Mouse (Mus musculus) right cerebral cortex, adult 2 months (tissue): ENCODE data around the gene Tmbim6.
A peak's percentile ranks its signal among the peaks of the same experiment; 100 is the strongest.

Experiments
- DNase-seq, 2 experiments: peaks; one replicate each; pipeline ENCODE4 v3.0.0; 2021 to 2022; ENCODE audit warnings: low spot score in 2 of 2

Gene Tmbim6

DNA sequence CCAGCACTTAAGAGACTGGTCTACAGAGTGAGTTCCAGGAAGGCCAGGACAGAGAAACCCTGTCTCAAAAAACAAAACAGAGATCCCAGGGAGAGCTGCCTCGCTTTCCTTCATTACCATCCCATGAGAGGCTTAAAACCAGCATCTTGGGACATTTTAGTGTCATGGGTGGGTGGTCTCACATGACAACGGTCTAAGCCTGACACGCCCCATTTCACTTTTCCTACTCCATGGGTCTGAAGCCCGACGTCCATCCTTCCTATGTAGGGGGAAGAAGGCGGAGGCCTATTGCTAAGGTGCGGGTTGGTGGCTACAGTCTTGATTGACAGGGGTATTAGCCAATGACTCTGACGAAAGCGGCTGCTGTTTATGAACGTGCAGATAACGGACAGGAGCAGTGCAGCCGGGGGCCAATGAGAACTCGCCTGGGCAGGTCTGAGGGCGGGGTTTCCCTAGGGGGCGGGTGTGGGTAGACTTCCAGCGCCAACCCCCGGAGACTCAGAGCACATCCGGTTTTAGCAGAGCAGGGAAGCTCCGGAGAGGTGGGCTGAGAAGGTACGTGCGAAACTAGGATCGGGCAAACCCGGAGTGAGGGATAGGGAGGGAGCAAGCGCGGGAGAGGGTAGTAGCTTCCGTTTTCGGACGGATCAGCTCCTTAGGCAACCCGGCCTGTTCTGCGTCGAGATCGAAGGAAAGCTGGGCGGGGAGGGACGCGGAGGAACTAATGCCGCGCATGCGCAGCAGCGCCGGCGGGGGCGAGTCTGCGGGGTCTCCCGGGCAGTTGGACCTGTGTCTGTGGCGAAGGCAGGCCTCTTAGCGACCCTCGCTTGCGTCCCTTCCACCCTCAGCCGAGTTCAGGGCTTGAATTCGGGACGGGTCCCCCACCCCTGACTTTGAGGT is at the start of gene Tmbim6:
Gene Tmbim6 (plus strand): TSS at position 397 of the 900 bp plus-strand sequence.
- peak; percentile 99 to 100 for DNase-seq

DNA sequence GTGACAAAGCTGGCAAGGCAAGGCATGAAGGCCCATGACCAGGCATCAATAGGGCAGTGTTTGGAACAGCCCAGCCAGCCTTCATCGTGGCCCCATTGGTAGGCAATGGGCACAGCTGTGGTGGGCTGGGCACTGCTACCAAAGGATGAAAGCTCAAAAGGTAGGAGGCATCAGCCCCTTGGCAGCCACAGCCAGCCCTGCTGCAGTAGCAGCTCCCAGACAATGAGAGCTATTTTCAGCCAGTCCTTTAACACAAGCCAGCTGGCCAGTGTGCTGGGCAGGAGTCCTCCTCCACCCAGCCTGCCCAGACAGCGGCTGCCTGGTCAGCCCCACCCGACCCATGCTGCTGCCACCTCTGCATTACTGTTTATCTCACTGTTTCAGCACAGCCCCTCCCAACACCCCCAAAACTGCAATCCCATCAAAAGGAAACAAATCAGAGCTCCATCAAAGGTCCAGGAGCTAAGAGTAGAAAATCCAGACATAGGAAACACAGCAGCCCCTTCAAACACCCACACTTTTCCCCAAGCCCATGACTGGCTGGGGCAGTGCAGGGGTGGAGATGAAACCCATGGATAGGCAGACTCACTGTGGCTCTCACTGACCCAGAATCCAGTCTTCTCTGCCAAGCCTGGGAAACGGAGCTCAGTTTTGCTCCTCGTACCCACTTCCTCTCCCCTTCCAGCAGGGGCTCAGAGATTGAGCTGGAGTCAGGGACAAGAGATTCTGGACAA is 49.1 kb upstream of the Tmbim6 start:
- peak; percentile 56 to 62 for DNase-seq

DNA sequence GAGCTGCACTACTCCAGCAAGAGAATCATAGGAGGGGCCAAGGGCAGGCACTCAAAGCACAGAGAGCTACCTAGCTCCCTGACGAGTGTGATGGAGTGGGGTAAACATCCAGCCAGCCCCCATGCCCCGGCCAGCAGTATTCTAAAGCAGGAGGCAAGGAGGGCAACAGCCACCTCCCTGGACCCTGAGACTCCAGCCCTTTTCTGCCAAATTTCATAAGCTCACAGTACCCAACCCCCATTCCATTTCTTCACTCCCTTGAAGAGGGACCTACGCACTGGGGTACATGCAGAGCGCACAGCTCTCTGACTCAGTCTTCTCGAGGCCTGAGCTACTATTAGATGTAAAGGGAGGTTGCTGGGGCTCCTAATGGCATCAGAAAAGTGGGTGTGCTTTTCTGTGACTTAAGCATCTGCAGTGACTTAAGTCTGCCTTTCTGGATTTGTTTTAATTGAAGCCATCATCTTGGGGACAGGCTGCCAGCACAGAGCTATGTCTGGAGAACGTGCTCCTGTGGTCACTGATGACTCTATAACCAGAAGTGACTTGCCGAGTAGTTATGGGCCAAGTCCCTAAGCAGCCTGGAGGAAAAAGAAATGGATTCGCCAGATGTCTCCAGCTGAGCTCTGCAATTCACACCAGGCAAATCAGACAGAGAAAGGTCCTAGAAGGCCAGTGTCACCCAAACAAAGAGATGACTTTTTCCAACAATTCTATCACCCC is 48.4 kb upstream of the Tmbim6 start:
- no peak for DNase-seq

DNA sequence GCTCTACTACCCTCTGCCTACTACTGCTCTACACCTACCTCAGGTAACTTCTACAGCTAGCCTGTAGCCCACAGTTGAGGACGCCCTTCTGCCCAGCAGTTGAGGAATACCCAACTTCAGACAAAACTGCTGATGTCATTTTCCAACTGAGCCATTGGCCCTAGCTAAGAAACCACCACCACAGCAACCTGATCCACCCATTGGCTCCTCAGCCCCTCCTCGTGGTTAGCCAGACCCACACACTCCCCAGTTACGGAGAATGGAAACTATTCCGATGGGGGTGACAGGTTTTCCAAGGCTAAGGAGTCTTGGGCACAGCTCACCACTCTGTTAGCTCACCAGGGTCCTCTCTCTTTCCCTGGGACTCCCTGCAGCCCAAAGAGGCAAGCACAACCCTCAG is 47.7 kb upstream of the Tmbim6 start:
- DNase-seq: no peak

DNA sequence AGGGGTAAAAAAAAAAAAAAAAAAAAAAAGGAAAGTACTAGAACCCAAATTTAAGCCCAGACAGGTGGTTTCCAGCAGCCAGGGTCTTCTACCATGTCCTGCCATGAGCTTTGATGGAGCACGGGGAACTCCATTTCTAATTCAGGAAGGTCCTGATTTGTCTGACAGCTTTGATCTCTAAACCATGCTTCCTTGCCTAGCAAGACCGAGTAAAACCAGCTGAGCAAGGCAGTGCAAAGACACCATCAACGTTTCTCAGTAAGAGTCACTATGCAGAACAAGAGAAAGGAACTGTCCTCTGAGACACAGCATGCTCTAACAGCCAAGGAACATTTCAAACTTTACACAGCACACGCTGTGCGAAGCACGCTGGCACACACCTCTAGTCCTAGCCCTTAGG is 41.1 kb upstream of the Tmbim6 start:
- DNase-seq: no peak

DNA sequence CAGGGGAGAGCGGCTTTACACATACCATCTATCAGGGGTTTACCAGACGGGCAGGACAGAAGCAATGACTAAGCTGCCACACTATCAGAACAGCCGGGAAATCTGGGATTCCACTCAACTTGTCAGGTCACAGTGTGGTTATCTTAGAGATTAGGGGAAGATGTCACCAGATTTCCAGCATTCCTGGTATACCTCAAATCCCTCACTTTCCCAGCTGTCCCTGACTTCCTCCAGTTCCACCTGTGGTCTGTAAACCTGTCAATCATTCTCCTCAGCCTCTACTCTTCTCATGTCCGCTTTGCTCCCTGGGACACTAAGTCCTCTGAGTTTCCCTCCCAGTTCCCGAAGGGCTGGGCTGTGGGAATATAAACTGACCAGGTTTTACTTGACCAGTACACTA is 40.4 kb upstream of the Tmbim6 start:
- DNase-seq: no peak

DNA sequence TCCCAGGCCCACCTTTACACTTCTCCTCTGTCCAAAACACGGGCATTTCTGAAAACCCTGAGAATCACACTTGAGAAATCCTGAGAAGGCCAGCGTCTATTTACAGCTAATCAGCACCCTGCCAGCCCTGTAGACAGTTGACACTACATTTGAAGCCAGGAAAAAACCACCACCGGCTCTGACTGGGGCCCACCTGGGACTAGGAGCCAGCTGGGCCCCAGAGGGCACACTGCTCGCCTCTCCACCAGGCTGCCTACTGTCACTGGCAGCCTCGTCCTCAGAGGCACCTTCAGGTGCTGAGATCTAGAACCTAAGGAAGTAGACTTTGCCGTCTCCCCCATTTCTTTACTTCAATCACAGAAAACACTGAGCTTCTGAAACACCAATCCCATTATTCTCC is 37.0 kb upstream of the Tmbim6 start:
- no peak for DNase-seq

DNA sequence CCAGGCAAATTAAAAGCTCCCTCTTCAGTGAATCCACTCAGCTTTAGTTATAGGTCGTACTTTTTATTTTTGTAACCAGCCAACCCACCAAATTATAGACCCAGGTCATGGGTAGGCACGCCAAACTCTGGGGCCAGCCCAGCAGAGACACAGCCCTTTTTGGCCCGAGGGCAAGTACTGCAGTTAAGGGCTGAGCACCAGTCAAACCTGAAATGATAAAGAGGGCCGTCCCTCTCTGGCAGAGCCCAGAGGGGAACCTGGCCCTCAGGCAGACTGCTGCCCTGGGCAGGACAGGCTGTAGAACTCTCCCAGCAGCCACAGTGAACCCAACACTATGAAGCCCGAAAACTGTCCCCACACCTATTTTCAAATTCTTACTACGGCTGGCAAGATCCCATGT is 36.2 kb upstream of the Tmbim6 start:
- no peak for DNase-seq

DNA sequence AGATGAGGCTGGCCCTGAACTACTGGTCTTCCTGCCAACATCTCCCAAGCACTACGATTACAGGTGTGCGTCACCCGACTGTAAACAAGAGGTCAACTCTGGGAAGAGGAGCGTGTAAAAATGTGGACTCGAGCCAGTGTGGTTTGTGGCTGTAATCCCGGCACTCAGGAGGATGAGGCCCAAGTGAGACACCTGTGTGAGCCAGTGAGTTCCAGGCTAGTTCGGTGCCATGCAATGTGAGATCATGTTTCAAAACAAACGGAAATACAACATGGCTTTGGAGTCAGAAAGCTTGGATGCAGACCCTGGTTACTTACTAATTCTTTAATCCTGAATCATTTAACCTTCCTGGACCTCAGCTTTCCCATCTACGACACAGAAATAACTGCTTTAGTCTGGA is 33.7 kb upstream of the Tmbim6 start:
- DNase-seq: no peak

DNA sequence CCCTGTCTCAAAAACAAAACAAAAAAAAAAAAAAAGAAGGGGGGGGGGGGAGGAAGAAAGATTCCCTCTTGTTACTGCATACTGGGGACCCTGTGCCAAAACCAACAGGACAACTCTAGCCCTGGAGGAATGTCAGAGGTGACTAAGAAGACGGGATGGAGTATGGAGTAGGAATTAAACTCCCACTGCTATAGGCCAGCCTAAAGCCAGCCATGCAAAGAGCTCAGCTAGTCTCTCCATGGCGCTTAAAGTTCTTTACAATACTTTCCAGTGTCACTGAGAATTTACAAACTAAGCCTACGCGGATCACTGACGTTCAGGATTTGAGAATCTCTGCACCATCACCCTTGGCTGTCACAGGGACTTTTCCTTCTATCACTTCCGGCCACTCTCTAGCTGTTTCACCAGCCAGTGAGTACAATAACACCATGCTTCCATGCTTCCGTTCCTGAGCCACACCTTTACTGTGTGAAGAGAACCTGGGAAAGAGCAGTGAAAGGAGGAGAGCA is 28.6 kb upstream of the Tmbim6 start:
- DNase-seq: no peak

DNA sequence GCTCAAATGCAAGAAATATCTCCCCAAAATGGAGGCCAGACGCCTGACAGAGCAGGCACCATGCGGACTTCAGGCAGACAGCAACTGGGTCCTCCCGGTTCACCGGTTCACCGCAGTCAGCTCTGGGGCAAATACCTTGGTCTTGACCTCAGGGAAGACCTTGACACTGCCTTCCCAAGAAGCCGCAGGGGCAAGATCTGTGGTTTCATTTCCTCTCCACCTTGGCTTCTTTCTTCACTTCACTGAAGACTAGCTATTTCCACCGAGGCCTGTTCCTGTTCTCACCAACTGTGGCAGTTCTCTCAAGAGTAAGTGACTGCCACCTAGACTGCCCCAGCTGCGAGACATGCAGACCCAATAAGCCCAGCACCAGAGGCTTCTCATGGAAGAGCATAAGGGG is 27.8 kb upstream of the Tmbim6 start:
- no peak for DNase-seq

DNA sequence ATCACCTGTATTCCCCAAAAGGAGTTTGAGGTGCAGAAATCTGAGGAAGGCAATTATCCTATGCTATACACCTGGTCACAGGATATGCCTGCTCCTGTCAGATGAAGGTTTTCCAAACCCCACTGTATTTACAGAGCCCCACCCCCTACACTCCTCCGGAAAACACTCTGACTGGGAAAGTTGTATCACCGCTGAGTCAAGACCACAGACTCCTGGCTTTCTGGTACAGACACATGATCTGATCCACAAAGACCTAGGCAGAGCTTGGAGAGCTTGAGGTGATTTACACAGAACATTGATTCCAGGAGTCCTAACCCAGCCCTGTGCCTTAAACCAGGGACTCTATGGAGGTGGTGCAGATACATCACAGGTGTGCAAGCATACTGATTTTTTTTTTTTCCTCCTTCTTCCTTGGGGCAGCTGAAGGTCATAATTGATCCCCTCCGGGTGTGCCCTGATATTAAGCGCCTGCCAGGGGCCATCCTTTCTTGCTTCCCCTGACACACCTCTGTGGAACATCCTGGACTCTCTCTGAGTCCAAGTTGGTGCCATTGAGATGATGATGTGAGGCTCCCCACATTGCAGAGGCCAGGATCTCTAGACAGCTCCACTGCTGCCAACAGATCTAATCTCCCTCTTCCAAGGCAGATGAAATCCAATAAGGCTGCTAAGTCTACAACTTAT is 24.0 kb upstream of the Tmbim6 start:
- DNase-seq: no peak

DNA sequence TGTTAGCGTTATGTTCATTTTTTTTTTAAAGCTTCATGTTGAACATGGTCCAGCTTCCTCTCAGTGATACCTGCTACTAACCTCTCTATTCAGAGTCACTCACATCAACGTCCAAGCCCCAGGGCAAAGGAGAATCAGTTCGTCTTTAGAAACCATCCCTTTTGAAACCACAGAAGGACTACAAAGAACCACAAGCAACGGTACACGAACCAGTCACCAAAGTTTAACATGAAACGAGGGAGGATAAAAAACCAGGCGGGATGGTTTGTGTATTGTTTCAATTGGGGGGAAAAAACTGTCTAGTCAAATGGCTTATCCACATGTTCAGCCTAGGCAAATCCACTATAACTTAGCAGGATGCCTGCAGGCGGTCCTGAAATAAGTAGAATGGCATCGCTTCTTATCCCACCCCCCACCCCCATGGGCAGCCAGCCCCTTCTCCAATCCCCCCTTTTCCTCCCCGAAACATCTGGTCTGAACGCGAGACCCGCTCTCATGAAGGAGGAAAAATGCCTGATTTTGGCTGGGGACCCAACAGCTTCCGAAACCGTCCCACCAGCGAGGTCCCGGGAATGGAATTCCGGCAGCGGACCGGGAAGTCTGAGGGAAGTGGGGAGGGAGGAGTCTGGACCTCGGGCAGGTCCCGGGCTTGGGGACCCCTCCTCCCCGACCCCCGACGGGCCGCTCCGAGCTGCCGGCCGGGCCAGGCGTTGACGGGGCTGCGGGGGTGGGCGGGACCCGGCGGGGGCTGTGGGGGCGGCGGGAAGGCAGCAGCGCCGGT is 23.1 kb upstream of the Tmbim6 start:
- DNase-seq: no peak

DNA sequence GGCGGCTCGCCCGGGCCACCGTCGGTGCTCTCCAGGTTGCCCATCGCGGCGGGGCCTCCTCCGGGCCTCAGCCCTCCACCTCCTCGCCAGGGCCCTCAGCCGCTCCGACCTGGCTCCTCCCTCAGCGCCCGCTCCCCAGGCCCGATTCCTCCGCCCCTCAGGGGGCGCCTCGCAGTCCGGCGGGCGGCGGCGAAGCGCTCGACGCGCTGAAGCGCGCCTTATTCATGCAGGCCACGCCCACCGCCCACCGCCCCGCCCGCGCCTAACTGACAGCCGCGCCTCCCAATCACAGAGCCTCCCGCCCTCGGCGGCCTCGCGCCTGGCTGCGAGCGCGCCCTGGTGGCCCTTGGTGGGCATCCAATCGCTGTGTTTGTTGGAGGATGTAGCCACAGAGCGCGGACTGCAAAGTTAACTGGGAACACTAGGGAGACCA is 22.4 kb upstream of the Tmbim6 start, which contains the start of gene Fmnl3:
Gene Fmnl3 (minus strand): TSS at position 224 of the 433 bp plus-strand sequence.
- peak; percentile 91 to 96 for DNase-seq

DNA sequence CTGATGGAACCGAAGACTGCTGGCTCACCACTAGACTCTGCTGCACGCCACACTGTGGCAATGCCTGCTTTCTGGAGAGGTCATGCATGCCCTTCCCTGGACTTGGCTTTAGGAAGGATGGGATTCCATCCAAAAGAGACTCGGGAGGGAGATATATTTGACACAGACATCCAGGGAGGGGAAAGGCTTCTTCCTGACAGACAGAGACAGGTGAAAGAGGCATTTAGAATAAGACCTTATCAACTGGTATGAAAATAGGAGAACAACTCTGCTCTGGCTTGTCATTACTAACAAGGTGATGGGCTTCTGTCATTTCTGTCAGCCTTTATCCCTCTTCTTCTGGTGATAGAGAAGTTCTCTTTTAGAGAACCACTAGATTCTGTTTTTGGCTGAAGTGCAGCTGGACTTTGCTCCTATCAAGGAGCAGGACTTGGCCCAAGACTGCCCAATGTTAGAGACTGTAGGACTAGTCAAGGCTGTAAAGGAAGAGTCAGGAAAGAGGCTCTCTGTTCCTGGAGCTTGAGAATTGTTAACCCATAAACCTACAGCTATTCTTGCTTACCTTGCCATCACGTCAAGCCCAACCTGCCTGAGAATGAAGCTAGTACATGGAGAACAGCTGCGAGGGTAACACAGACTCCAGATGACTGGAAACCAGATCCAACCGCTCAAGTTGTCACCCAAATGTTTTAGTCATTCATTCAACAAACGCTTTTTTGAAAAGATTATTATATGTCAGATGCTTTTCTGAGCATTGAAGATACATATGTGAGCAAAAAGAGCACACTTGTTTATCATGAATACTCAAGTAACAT is 20.9 kb upstream of the Tmbim6 start:
- DNase-seq: no peak

DNA sequence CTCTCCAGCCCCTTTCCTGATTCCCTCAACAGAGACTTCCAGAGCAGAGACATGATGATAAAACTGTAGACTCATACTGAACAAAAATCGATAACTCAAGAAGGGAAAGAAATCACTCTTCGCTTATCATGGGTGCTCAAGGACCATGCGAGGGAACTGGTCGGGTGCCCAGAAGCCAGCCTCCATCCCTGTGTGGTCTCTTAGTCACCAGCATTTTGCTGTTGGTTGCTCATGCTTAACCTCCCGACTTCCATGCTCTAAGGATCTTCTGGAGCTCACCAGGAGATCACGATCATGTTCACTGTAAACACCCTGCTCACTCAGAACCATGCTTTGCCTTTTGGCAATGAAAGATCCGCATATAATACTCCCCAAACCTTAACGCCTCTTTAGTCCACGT is 19.9 kb upstream of the Tmbim6 start:
- DNase-seq: no peak

DNA sequence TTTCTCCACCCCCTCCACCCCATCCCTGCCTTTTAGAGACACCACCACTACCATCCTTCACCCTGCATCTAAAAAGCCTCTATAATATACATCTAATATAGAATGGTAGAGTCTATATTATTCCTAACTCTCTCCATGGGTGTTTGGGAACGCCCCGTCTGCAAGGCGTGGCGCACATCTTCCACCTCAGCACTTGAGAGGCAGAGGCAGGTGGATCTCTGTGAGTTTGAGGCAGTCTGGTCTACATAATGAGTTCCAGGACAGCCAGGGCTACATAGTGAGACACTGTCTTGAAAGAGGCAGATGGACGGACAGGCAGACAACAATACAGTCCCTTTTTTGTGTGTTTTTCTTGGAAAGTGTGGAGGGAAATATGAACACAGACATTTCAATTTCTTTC is 17.6 kb upstream of the Tmbim6 start:
- DNase-seq: no peak

DNA sequence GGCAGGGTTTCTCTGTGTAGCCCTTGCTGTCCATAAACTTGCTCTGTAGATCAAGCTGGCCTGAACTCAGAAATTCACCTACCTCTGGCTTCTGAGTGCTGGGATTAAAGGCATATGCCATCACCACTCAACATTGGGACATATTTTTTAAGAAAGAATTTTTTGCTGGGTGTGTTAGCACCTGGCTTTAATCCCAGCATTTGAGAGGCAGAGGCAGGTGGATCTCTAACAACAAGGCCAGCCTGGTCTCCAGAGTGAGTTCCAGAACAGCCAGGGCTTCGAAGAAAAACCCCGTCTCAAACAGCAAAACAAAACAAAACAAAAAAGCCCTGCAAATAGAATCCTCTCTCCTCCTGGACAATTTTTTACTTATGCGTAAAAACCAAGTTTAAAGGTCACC is 17.1 kb upstream of the Tmbim6 start:
- no peak for DNase-seq

DNA sequence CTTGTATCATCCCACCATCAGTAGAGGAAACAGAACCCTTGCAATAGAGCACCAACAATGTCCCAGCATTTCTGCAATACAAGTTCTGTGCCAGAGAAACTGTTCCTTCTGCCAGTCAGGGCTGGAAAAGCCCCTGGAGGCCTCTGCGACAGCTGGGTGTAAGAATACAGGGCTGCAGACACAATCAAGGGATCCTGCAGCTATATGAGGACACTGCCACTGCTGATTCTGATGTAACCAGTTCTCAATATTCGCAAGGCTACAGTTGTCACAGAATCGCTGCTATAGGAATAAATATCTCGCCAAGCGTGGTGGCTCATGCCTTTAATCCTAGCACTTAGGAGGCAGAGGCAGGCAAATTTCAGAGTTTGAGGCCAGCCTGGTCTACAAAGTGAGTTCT is 16.4 kb upstream of the Tmbim6 start:
- DNase-seq: no peak

DNA sequence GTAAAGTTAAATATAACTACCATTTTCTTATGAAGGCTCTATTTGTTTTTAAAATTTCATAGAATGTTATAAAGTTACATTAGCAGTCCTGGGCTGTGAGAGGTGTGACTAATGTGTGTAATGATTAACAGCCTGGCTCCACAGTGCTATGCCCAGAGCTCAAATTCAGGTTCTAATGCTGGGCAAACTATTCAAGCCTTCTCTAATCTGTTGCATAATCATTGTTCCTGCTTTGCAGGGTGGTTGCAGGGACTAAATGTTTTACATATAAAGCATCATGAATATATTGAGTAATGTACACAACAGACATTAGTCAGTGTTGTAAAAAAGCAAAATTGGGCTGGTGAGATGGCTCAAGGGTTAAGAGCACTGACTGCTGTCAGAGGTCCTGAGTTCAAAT is 9.8 kb upstream of the Tmbim6 start:
- no peak for DNase-seq
